Mouse (Mus musculus): Measurements from ENCODE around the gene Rai1. TPM values are rescaled to one million over a fixed set of nuclear protein-coding genes. Genes with fewer than 3 reads are reported as not detected.

The Rai1 gene
- polyA plus RNA-seq, 1 experiment from 2014 or later, result 40.3 TPM

DNA sequence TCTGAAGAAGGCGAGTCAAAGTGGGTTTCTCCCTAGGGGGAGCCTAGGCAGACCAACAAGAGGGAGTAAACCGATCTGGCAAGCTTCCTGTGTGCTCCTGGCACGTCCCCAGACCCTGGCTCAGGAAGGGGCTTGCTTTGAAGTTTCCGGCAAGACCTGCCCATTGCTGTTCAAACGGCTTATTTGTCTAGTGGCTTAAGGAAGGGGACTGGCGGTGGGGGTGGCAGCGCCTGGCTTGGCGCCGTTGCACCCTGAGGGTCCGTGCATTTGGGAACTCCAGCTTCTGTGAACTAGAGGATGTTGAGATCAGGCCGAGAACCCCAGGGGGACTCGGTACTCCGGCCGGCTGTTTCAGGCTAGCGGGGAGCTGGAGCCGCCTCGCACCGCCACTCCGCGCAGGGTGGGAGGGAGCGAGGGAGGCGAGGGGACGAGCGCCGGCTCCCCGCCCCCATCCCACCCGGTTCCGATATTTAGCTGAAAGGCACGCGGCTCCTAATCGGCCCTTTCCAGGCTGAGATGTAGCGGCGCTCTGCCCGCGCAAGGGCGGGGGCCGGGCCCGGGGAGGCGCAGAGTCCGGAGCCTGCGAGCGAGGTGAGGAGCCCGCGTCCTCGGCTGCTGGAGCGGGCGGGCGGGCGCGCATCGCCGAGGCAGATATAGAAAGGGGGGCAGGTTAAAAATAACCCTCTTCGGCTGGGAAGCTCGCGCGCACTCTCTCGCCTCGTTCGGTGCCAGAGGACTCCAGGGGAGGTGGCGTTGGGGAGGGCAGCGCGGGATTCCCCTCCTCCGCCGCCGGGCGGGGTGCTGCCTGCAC is 70.8 kb downstream of the Rai1 start:
- in situ Hi-C loops (cut with MboI; ENCODE audit: low pct_unique_long_range_greater_than_20kb), result no loop called here
- DNase-seq (ENCODE audit: low read depth, low spot score) (no peak), ATAC-seq (peak; percentile 25)
- TF ChIP-seq CTCF (IDR thresholded peaks at IDR 0.05), result no peak
- CTCF ChIA-PET, result interaction anchor here (1.1 to 1.7 kb wide), 3 partner anchors 18 to 70 kb away, joined by 3 to 4 read pairs (median 3); partner anchors contain the start of gene Rai1
- H3K27me3 ChIP-seq, result no peaks in the 10 kb centered on the region
- POLR2A ChIA-PET, result interaction anchor here (0.8 to 1.5 kb wide), 5 partner anchors 10 to 69 kb away, joined by 3 to 5 read pairs (median 3); no protein-coding TSS in a partner anchor

DNA sequence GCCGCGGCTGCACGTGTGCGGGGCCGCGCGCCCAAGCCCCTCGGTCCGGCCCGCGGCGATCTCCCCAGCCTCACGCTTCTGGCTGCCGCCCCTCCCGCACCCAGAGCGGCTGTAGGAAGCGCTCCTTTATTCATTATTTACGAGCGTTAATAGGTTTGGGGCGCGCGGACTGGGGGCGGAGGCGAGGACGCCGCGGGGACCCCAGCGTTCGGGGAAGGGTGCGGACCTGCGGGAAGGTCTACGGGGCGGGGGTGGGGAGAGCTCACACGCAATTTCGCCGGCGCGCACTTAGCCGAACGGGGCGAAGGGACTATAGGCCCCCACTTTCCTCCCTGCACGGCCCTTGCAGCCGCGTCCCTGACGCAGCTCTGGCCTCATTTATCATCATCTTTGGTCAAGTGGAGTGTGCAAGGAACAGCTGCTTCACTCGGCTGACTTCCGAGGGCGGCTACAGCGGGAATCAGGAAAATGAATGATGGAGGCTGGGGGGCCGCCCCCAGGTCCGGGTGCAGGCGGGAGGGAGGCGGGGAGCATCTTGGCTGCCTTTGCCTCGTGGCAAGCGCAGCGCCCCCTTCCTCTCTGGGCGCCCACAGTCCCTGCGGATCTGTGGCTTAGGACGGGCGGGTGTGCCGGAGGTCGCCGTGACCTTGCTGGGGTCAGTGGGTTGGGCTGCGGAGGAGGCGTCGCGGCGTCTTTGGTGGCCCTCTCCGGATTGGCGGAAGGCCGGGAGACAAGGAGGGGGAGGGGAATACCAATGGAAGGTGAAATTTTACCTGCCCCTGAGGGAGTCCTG is 71.6 kb downstream of the Rai1 start:
- in situ Hi-C loops (cut with MboI; ENCODE audit: low pct_unique_long_range_greater_than_20kb), result no loop called here
- DNase-seq (ENCODE audit: low read depth, low spot score) (no peak), ATAC-seq (peak; percentile 14)
- no peaks in the 10 kb centered on the region for H3K27me3 ChIP-seq
- TF ChIP-seq CTCF (IDR thresholded peaks at IDR 0.05), result no peak
- ChIA-PET CTCF (interaction anchor here (1.1 to 1.7 kb wide), 3 partner anchors 17 to 71 kb away, joined by 3 to 4 read pairs (median 3); partner anchors contain the start of gene Rai1), POLR2A (interaction anchor here (1.0 to 1.5 kb wide), 2 partner anchors 12 to 68 kb away, joined by 3 to 5 read pairs; no protein-coding TSS in a partner anchor)

DNA sequence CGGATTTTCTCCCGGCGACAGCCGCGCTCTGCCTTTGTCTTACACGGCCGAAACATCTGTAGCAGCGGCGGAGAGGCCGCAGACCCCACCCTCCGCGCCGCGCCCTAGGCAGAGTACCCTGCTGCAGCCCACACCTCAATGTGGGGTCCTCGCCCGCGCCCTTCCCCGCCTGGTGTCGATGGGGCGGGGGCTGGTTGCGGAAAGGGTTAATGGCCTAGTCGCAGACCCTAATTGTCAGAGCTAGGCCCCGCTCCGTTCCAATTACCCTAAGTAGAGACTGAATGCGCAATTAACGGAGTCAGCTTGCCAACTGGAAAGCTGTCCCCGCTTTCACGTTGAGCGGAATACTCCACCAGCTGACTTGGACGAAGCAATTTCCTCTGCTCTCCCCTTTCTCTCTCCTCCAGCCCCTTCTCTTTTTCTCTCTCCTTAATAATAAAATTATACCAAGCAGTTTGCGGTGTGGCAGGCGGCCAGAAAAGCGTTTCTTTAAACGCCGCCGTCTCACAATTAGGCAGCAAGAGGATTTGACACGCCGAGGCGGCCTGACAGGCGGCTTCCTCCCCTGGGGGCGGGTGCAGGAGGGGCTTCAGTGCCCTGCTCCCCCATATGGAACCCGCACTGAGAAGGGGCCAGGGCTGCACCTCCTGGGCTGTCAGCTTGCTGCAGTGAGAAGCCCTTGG is 72.3 kb downstream of the Rai1 start:
- POLR2A ChIA-PET, result interaction anchor here (0.6 to 1.5 kb wide), 4 partner anchors 13 to 71 kb away, joined by 3 to 5 read pairs (median 4); no protein-coding TSS in a partner anchor
- peak; percentile 68 for DNase-seq (ENCODE audit: low read depth, low spot score)

DNA sequence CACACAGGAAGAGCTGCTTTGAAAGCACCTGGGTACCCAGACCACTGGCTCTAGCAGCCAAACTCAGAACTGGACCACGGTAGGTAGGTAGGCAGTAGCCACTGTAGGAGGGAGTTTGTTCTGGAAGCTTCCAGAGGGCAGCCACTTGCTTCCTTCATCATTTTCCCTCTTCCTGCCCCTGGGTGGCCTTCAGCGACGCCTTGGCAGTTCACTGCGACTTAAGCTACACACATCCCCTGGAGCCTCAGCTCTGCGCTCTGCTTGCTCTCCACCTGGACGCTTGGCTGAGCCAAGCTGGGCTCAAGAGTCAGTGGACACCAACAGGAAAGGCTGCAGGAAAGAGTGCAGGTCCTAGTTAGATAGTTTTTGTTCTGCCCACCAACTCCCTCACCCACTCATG is 73.2 kb downstream of the Rai1 start:
- in situ Hi-C loops (cut with MboI; ENCODE audit: low pct_unique_long_range_greater_than_20kb), result no loop called here
- DNase-seq (ENCODE audit: low read depth, low spot score) (no peak), ATAC-seq (no peak)
- ChIA-PET POLR2A (interaction anchor here (0.6 to 1.3 kb wide), 3 partner anchors 22 to 72 kb away, joined by 3 to 5 read pairs (median 3); no protein-coding TSS in a partner anchor), CTCF (interaction anchor here (1.1 to 2.1 kb wide), 3 partner anchors 17 to 83 kb away, joined by 3 to 6 read pairs (median 3); no protein-coding TSS in a partner anchor)
- TF ChIP-seq CTCF (IDR thresholded peaks at IDR 0.05), result no peak
- H3K27me3 ChIP-seq, result no peaks in the 10 kb centered on the region

More for the DNA sequence above, 72.3 kb downstream of the Rai1 start:
- TF ChIP-seq CTCF (IDR thresholded peaks at IDR 0.05), result no peak
- peak; percentile 7 for ATAC-seq
- no peaks in the 10 kb centered on the region for H3K27me3 ChIP-seq
- in situ Hi-C loops (cut with MboI; ENCODE audit: low pct_unique_long_range_greater_than_20kb), result no loop called here
- CTCF ChIA-PET, result interaction anchor here (1.7 to 2.1 kb wide), 3 partner anchors 18 to 35 kb away, joined by 3 to 6 read pairs (median 4); no protein-coding TSS in a partner anchor

DNA sequence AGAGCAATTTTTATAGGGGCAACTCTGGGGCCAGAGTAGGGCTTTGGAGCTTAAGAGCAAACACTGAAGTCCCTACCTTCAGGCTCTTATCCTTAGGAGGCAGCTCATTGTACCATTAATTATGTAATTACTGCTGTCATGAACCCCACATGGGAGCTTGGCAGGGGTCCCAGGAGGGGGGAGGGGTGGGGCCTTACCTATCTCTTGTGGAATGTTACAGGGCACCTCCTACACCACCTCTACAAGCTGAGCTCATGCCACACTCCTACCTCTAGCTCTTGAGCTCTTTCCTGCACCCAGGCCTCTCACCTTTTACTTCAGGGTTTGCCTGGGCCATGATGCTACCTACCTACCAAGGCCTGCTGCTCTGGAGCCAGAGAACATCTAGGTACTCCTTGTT is 73.7 kb downstream of the Rai1 start:
- H3K27me3 ChIP-seq, result no peaks in the 10 kb centered on the region
- in situ Hi-C loops (cut with MboI; ENCODE audit: low pct_unique_long_range_greater_than_20kb), result no loop called here
- ChIA-PET POLR2A (interaction anchor here (0.5 to 1.3 kb wide), 3 partner anchors 73 to 131 kb away, joined by 3 to 5 read pairs (median 4); no protein-coding TSS in a partner anchor), CTCF (interaction anchor here (1.1 to 2.1 kb wide), 3 partner anchors 16 to 84 kb away, joined by 3 to 6 read pairs (median 3); no protein-coding TSS in a partner anchor)
- ATAC-seq (no peak), DNase-seq (ENCODE audit: low read depth, low spot score) (no peak)
- TF ChIP-seq CTCF (IDR thresholded peaks at IDR 0.05), result no peak

DNA sequence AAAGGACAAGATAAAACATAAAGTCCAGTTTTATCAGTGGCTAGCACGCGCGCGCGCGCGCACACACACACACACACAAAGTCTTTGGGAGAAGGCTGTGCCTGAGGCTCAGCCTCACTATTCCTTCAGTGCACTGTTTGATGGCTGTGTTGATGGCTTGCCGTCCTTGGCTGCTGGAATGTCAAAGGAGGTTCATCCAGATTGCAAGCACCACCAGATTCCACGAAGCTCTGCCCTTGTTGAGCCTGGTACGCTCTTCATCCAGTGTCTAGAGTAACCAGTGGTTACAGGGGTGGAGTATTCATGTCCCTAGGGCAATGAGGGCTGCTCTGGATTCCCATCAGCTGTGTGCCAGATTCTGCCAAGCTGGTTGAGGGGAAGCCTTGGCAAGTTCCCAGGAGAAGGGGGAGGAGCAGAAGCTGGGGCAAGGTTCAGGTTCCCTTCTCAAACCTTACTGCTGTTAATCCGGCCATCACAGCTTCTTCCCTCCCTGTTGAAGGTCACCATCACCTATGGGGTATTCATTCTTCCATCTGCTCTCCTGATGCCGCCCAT is 77.4 kb downstream of the Rai1 start:
- H3K27me3 ChIP-seq, result no peaks in the 10 kb centered on the region
- in situ Hi-C loops (cut with MboI; ENCODE audit: low pct_unique_long_range_greater_than_20kb), result no loop called here
- ChIA-PET POLR2A (interaction anchor here (0.6 to 1.6 kb wide), 3 partner anchors 14 to 76 kb away, joined by 3 to 4 read pairs (median 3); no protein-coding TSS in a partner anchor), CTCF (interaction anchor here (0.9 to 3.1 kb wide), 2 partner anchors 14 to 18 kb away, joined by 5 to 10 read pairs; no protein-coding TSS in a partner anchor)
- DNase-seq (ENCODE audit: low read depth, low spot score) (no peak), ATAC-seq (peak; percentile 32)
- no peak for TF ChIP-seq CTCF (IDR thresholded peaks at IDR 0.05)

DNA sequence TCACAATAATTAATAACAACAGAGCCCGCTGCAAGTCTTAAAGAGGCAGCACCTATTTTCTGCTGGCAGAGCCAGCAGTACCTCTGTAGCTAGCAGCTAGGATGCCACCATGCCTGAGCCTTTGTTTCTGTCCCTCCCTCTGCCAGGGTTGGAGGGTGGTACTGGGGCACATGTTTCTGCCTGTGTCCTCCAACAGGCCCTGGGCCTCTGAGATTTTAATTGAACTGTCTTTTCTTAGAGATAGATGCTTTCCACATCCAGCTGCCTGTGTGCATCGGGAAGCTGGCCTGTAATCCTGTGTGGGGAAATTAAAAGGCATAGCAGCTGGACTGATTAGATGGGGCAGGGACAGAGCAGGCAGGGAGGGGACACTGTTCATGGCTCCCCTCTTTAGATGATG is 77.9 kb downstream of the Rai1 start:
- TF ChIP-seq CTCF (IDR thresholded peaks at IDR 0.05), result no peak
- H3K27me3 ChIP-seq, result no peaks in the 10 kb centered on the region
- ChIA-PET CTCF (interaction anchor here (1.3 to 3.1 kb wide), 2 partner anchors 17 to 79 kb away, joined by 3 to 10 read pairs; no protein-coding TSS in a partner anchor), POLR2A (interaction anchor here (1.6 kb wide), 1 partner anchor 15 kb away, joined by 3 read pairs; no protein-coding TSS in a partner anchor)
- in situ Hi-C loops (cut with MboI; ENCODE audit: low pct_unique_long_range_greater_than_20kb), result no loop called here
- ATAC-seq, result no peak
- DNase-seq (ENCODE audit: low read depth, low spot score), result no peak

DNA sequence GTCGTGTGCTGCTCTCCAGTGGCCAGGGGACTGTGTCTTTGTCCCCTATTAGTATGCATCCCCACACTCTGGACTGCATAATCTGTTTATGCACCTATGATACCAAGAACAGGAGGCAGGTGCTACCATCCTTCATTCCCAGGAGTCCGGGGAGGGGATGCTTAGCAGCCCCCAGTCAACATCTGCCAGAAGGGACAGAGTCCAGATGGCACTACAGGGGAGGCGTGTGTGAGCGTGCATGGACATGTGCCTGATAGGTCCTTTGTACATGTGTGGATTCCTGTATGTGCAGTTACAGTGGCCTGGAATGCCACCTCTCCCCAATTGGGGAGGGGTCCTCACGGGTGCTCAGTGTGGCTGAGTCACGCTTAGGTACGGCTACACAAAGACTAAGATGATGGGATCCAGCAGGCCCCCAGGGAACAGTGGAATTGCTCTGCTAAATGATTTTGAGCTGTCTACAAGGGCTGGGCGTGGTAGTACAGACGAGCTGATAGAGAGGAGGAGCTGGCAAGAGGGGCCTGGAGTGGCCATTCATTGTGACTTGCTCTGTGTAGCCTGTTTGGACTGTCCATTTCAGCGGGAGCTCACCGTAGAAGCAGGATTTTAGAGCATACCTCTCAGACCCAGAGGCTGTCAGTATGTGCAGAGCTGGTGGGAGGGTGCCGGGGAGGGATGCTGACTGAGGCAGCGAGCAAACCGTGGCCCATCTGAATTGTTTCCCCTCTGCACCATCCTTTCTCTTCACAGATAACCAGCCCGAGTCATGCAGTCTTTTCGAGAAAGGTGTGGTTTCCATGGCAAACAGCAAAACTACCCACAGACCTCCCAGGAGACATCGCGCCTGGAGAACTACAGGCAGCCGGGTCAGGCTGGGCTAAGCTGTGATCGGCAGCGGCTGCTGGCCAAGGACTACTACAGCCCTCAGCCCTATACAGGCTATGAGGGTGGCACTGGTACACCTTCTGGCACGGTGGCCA is 79.8 kb downstream of the Rai1 start:
- POLR2A ChIA-PET, result interaction anchor here (1.2 to 1.5 kb wide), 2 partner anchors 12 to 80 kb away, joined by 3 to 5 read pairs; partner anchors contain the start of gene Rai1
- no peak for DNase-seq (ENCODE audit: low read depth, low spot score)

More for the DNA sequence above, 79.8 kb downstream of the Rai1 start:
- no peaks in the 10 kb centered on the region for H3K27me3 ChIP-seq
- no peak for TF ChIP-seq CTCF (IDR thresholded peaks at IDR 0.05)
- no peak for ATAC-seq
- CTCF ChIA-PET, result interaction anchor here (0.9 to 3.1 kb wide), 4 partner anchors 10 to 100 kb away, joined by 3 to 10 read pairs (median 6); no protein-coding TSS in a partner anchor
- in situ Hi-C loops (cut with MboI; ENCODE audit: low pct_unique_long_range_greater_than_20kb), result no loop called here
